Mouse (Mus musculus): ENCODE measurements around the gene Rab3d. TPM values are rescaled to one million over a fixed set of nuclear protein-coding genes. Genes with fewer than 3 reads are reported as not detected.

Rab3d gene
- polyA plus RNA-seq (2014; fragmentation: Nextera tagmentation; extraction: Ambion mirVana) = 7.5 and 8.7 TPM in 2 replicates

GRCm38 (mm10) chr9:21918035-21918592, at the start of gene Rab3d:
Rab3d (minus strand) TSS chr9:21918192.
- ATAC-seq (replicated peaks; ENCODE audit: low FRiP score) = peak; percentile 97
- DNase-seq (ENCODE audit: low spot score) = peak; percentile 99
- under 1% methylated on average over 33 of the region's 36 CpGs for WGBS
- Histone ChIP-seq H3K36me3 (ENCODE audit: control insufficient read depth, insufficient read depth, low read length) (no peaks in the 10 kb centered on the region), H3K9ac (ENCODE audit: low read length) (peak within 1 kb of the TSS; percentile 65), H3K4me3 (ENCODE audit: low read depth, low read length) (peak within 1 kb of the TSS; percentile 57), H3K9me3 (ENCODE audit: control insufficient read depth, low read length) (no peaks in the 10 kb centered on the region), H3K27me3 (ENCODE audit: control insufficient read depth, insufficient read depth, low read length) (peaks cover 8% of the 10 kb centered on the region; the same call in 1 of the 2 replicates), H3K27ac (ENCODE audit: low read depth, low read length) (no peak within 1 kb of the TSS), H3K4me1 (replicated peaks; ENCODE audit: control insufficient read depth, insufficient read depth, low read length) (0 out of 2 replicates have a peak, but pooled peaks cover 2% of the 10 kb centered on the region), H3K4me2 (ENCODE audit: low read depth, low read length, severe bottlenecking) (peak within 1 kb of the TSS; percentile 94)

- no peak within 1 kb of the TSS for H3K27ac ChIP-seq (ENCODE audit: low read depth, low read length)
These were observed 45.4 kb upstream of the Rab3d start, which contains the start of gene Epor for GRCm38 (mm10) chr9:21963417-21963816. Epor (minus strand) TSS chr9:21963506.

GRCm38 (mm10) chr9:21962416-21963059, 44.5 kb upstream of the Rab3d start:
- DNase-seq (ENCODE audit: low spot score) (peak; percentile 87), ATAC-seq (replicated peaks; ENCODE audit: low FRiP score) (peak; percentile 81)
- WGBS = 3% methylated on average over 34 of the region's 34 CpGs
- Histone ChIP-seq H3K9ac (ENCODE audit: low read length) (peak overlapping the region; percentile 47; the same call in 1 of the 2 replicates), H3K36me3 (ENCODE audit: control insufficient read depth, insufficient read depth, low read length) (no peaks in the 10 kb centered on the region), H3K4me1 (replicated peaks; ENCODE audit: control insufficient read depth, insufficient read depth, low read length) (peaks cover 5% of the 10 kb centered on the region; the same call in 1 of the 2 replicates), H3K27me3 (ENCODE audit: control insufficient read depth, insufficient read depth, low read length) (peaks cover 45% of the 10 kb centered on the region), H3K4me2 (ENCODE audit: low read depth, low read length, severe bottlenecking) (peak overlapping the region; percentile 61), H3K9me3 (ENCODE audit: control insufficient read depth, low read length) (no peaks in the 10 kb centered on the region), H3K4me3 (ENCODE audit: low read depth, low read length) (peak overlapping the region; percentile 29), H3K27ac (ENCODE audit: low read depth, low read length) (no peak overlapping the region)

More at GRCm38 (mm10) chr9:21963417-21963816, 45.4 kb upstream of the Rab3d start, which contains the start of gene Epor:
- peak; percentile 69 for DNase-seq (ENCODE audit: low spot score)
- peak within 1 kb of the TSS; percentile 61 for H3K4me2 ChIP-seq (ENCODE audit: low read depth, low read length, severe bottlenecking)
- peak within 1 kb of the TSS; percentile 47; the same call in 1 of the 2 replicates for H3K9ac ChIP-seq (ENCODE audit: low read length)
- ATAC-seq (replicated peaks; ENCODE audit: low FRiP score) = no peak; the same call in 1 of the 2 replicates
- H3K9me3 ChIP-seq (ENCODE audit: control insufficient read depth, low read length) = no peaks in the 10 kb centered on the region
- no peaks in the 10 kb centered on the region for H3K36me3 ChIP-seq (ENCODE audit: control insufficient read depth, insufficient read depth, low read length)
- WGBS = 21% methylated on average over 8 of the region's 8 CpGs
- H3K4me1 ChIP-seq (replicated peaks; ENCODE audit: control insufficient read depth, insufficient read depth, low read length) = peaks cover 5% of the 10 kb centered on the region; the same call in 1 of the 2 replicates
- H3K27me3 ChIP-seq (ENCODE audit: control insufficient read depth, insufficient read depth, low read length) = peaks cover 45% of the 10 kb centered on the region
- H3K4me3 ChIP-seq (ENCODE audit: low read depth, low read length) = peak within 1 kb of the TSS; percentile 29

GRCm38 (mm10) chr9:21962010-21962409, 44.0 kb upstream of the Rab3d start:
- peaks cover 45% of the 10 kb centered on the region for H3K27me3 ChIP-seq (ENCODE audit: control insufficient read depth, insufficient read depth, low read length)
- ATAC-seq (replicated peaks; ENCODE audit: low FRiP score) = 0 out of 2 replicates have a peak, but pooled peaks have one; percentile 34

GRCm38 (mm10) chr9:21961366-21961980, 43.5 kb upstream of the Rab3d start:
- no peak for DNase-seq (ENCODE audit: low spot score)
- ATAC-seq (replicated peaks; ENCODE audit: low FRiP score) = no peak
- Histone ChIP-seq H3K27ac (ENCODE audit: low read depth, low read length) (no peak overlapping the region), H3K4me3 (ENCODE audit: low read depth, low read length) (peak overlapping the region; percentile 29), H3K9me3 (ENCODE audit: control insufficient read depth, low read length) (no peaks in the 10 kb centered on the region), H3K36me3 (ENCODE audit: control insufficient read depth, insufficient read depth, low read length) (no peaks in the 10 kb centered on the region), H3K4me2 (ENCODE audit: low read depth, low read length, severe bottlenecking) (peak overlapping the region; percentile 61), H3K9ac (ENCODE audit: low read length) (peak overlapping the region; percentile 21; the same call in 1 of the 2 replicates), H3K4me1 (replicated peaks; ENCODE audit: control insufficient read depth, insufficient read depth, low read length) (peaks cover 6% of the 10 kb centered on the region; the same call in 1 of the 2 replicates), H3K27me3 (ENCODE audit: control insufficient read depth, insufficient read depth, low read length) (peaks cover 45% of the 10 kb centered on the region)
- WGBS = 1% methylated on average over 35 of the region's 35 CpGs

More at GRCm38 (mm10) chr9:21962010-21962409, 44.0 kb upstream of the Rab3d start:
- Histone ChIP-seq H3K9ac (ENCODE audit: low read length) (peak overlapping the region; percentile 47; the same call in 1 of the 2 replicates), H3K4me1 (replicated peaks; ENCODE audit: control insufficient read depth, insufficient read depth, low read length) (peaks cover 5% of the 10 kb centered on the region; the same call in 1 of the 2 replicates), H3K36me3 (ENCODE audit: control insufficient read depth, insufficient read depth, low read length) (no peaks in the 10 kb centered on the region), H3K4me3 (ENCODE audit: low read depth, low read length) (peak overlapping the region; percentile 29), H3K9me3 (ENCODE audit: control insufficient read depth, low read length) (no peaks in the 10 kb centered on the region), H3K27ac (ENCODE audit: low read depth, low read length) (no peak overlapping the region), H3K4me2 (ENCODE audit: low read depth, low read length, severe bottlenecking) (peak overlapping the region; percentile 61)
- DNase-seq (ENCODE audit: low spot score) = no peak
- 0% methylated on average over 15 of the region's 15 CpGs for WGBS

- no peak overlapping the region for H3K9ac ChIP-seq (ENCODE audit: low read length)
- peaks cover 9% of the 10 kb centered on the region; the same call in 1 of the 2 replicates for H3K4me1 ChIP-seq (replicated peaks; ENCODE audit: control insufficient read depth, insufficient read depth, low read length)
- WGBS = 8% methylated on average over 26 of the region's 26 CpGs
- H3K36me3 ChIP-seq (ENCODE audit: control insufficient read depth, insufficient read depth, low read length) = no peaks in the 10 kb centered on the region
- H3K4me2 ChIP-seq (ENCODE audit: low read depth, low read length, severe bottlenecking) = 0 out of 2 replicates have a peak overlapping the region, but pooled peaks have one; percentile 12
- peak overlapping the region; percentile 29; the same call in 1 of the 2 replicates for H3K4me3 ChIP-seq (ENCODE audit: low read depth, low read length)
- DNase-seq (ENCODE audit: low spot score) = no peak
- no peak overlapping the region for H3K27ac ChIP-seq (ENCODE audit: low read depth, low read length)
- H3K9me3 ChIP-seq (ENCODE audit: control insufficient read depth, low read length) = no peaks in the 10 kb centered on the region
- no peak for ATAC-seq (replicated peaks; ENCODE audit: low FRiP score)
- H3K27me3 ChIP-seq (ENCODE audit: control insufficient read depth, insufficient read depth, low read length) = peaks cover 45% of the 10 kb centered on the region
These were observed 42.7 kb upstream of the Rab3d start for GRCm38 (mm10) chr9:21960558-21961208.

GRCm38 (mm10) chr9:21960135-21960534, 42.1 kb upstream of the Rab3d start:
- 0 out of 2 replicates have a peak overlapping the region, but pooled peaks have one; percentile 12 for H3K4me2 ChIP-seq (ENCODE audit: low read depth, low read length, severe bottlenecking)
- H3K4me3 ChIP-seq (ENCODE audit: low read depth, low read length) = no peak overlapping the region; the same call in 1 of the 2 replicates
- 54% methylated on average over 9 of the region's 9 CpGs for WGBS
- H3K4me1 ChIP-seq (replicated peaks; ENCODE audit: control insufficient read depth, insufficient read depth, low read length) = peaks cover 9% of the 10 kb centered on the region; the same call in 1 of the 2 replicates
- ATAC-seq (replicated peaks; ENCODE audit: low FRiP score) (no peak), DNase-seq (ENCODE audit: low spot score) (no peak)
- H3K27me3 ChIP-seq (ENCODE audit: control insufficient read depth, insufficient read depth, low read length) = peaks cover 45% of the 10 kb centered on the region
- H3K9ac ChIP-seq (ENCODE audit: low read length) = no peak overlapping the region
- H3K36me3 ChIP-seq (ENCODE audit: control insufficient read depth, insufficient read depth, low read length) = no peaks in the 10 kb centered on the region
- no peak overlapping the region for H3K27ac ChIP-seq (ENCODE audit: low read depth, low read length)
- no peaks in the 10 kb centered on the region for H3K9me3 ChIP-seq (ENCODE audit: control insufficient read depth, low read length)

- Histone ChIP-seq H3K9me3 (ENCODE audit: control insufficient read depth, low read length) (no peaks in the 10 kb centered on the region), H3K4me3 (ENCODE audit: low read depth, low read length) (no peak overlapping the region), H3K9ac (ENCODE audit: low read length) (no peak overlapping the region), H3K27me3 (ENCODE audit: control insufficient read depth, insufficient read depth, low read length) (peaks cover 45% of the 10 kb centered on the region), H3K36me3 (ENCODE audit: control insufficient read depth, insufficient read depth, low read length) (no peaks in the 10 kb centered on the region), H3K4me2 (ENCODE audit: low read depth, low read length, severe bottlenecking) (no peak overlapping the region), H3K4me1 (replicated peaks; ENCODE audit: control insufficient read depth, insufficient read depth, low read length) (peaks cover 9% of the 10 kb centered on the region; the same call in 1 of the 2 replicates), H3K27ac (ENCODE audit: low read depth, low read length) (no peak overlapping the region)
- DNase-seq (ENCODE audit: low spot score) (no peak), ATAC-seq (replicated peaks; ENCODE audit: low FRiP score) (no peak)
- 88% methylated on average over 7 of the region's 7 CpGs for WGBS
These were observed 41.3 kb upstream of the Rab3d start for GRCm38 (mm10) chr9:21959244-21959643.

Measured in forebrain, embryonic 11.5 days (tissue).